Mouse (Mus musculus) embryonic facial prominence, embryonic 10.5 days (tissue): ENCODE data around the gene Pphln1. TPM values are rescaled to one million over a fixed set of nuclear protein-coding genes. Genes with fewer than 3 reads are reported as not detected.

Source experiments
- DNase-seq: peaks from one replicate; pipeline ENCODE4 v3.0.0-alpha.2; 2017; ENCODE audit warnings: low spot score
- H3K27ac ChIP-seq: fragments of 300-500 bp; sonication (generic); replicated peaks from 2 replicates; pipeline ENCODE4 v1.5.1; 2016; ENCODE audit warnings: mild to moderate bottlenecking
- H3K27me3 ChIP-seq: fragments of 300-500 bp; sonication (generic); replicated peaks from 2 replicates; pipeline ENCODE4 v1.6.1; 2016; ENCODE audit warnings: low read depth, mild to moderate bottlenecking; ENCODE audit not compliant: poor library complexity, severe bottlenecking
- H3K36me3 ChIP-seq: fragments of 300-500 bp; sonication (generic); replicated peaks from 2 replicates; pipeline ENCODE4 v1.6.1; 2016; ENCODE audit warnings: mild to moderate bottlenecking, moderate library complexity
- H3K4me1 ChIP-seq: fragments of 300-500 bp; sonication (generic); 2 replicates; pipeline ENCODE4 v1.6.1; 2016
- H3K4me3 ChIP-seq: fragments of 300-500 bp; sonication (generic); 2 replicates; pipeline ENCODE4 v1.5.1; 2016; ENCODE audit warnings: mild to moderate bottlenecking, moderate library complexity
- H3K9me3 ChIP-seq: fragments of 300-500 bp; sonication (generic); 2 replicates; pipeline ENCODE4 v1.6.1; 2016; ENCODE audit warnings: mild to moderate bottlenecking
- WGBS: fragments of 180-500 bp; shearing (Covaris S2); methylation state at CpG from one replicate; pipeline ENCODE4 v1.1.7; 2016; 5-methylcytosine and 5-hydroxymethylcytosine counted together
- polyA plus RNA-seq: library from polyadenylated mRNA; unstranded; fragments of >200 nt; fragmentation: Nextera tagmentation; extraction: Ambion mirVana; gene quantifications from 2 replicates; pipeline ENCODE4 v1.2.1, GENCODE M21; 2016

Gene Pphln1
- polyA plus RNA-seq, 1 experiment from 2014 or later: 93.3 TPM

DNA sequence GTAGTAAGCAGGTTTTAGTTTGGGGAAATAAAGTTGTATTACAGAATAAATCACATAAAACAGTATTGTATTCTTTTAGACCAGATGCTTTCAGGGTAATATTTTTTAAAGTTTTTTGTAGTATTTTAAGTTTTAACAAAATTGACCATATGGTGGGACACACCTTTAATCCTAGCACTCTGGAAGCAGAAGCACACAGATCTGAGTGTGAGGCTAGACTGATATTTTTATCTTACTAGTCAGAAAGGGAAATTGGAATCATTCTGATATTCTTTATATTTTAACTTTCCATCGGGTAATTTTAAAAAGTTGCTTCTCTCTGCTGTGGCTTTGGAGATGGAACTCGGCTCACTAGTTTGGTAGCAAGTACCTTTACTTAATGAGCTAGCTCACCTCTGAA lies 4.6 kb downstream of the Pphln1 start:
- DNase-seq: no peak
- no peaks in the 10 kb centered on the region for H3K9me3 ChIP-seq
- no peaks in the 10 kb centered on the region for H3K27me3 ChIP-seq
- peaks cover 16% of the 10 kb centered on the region for H3K4me1 ChIP-seq
- H3K36me3 ChIP-seq: peaks cover 26% of the 10 kb centered on the region
- no peak overlapping the region for H3K27ac ChIP-seq
- 98% methylated on average over 2 of the region's 2 CpGs for WGBS
- no peak overlapping the region for H3K4me3 ChIP-seq

DNA sequence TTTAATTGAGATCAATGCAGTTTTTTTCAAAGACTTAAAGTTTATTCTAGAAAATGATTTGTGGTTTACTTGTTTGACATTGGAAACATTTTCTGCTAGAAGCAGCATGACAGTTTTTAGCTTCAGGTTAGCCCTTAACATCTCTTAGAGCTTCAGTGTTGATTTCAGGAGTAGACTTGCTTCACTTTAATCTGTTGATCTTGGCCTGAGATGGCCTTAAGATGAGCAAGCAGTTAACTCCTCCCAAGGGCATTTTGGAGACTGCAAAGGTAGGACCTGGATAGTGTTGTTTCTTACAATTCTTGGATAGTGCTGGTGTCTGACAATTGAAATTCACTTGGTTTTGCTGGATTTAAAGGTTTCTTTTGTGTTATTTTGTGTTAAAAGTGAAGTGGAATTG lies 6.7 kb downstream of the Pphln1 start:
- peaks cover 6% of the 10 kb centered on the region for H3K4me1 ChIP-seq
- no peak overlapping the region for H3K27ac ChIP-seq
- peaks cover 48% of the 10 kb centered on the region for H3K36me3 ChIP-seq
- H3K27me3 ChIP-seq: no peaks in the 10 kb centered on the region
- H3K4me3 ChIP-seq: no peak overlapping the region
- no peaks in the 10 kb centered on the region for H3K9me3 ChIP-seq
- DNase-seq: no peak

DNA sequence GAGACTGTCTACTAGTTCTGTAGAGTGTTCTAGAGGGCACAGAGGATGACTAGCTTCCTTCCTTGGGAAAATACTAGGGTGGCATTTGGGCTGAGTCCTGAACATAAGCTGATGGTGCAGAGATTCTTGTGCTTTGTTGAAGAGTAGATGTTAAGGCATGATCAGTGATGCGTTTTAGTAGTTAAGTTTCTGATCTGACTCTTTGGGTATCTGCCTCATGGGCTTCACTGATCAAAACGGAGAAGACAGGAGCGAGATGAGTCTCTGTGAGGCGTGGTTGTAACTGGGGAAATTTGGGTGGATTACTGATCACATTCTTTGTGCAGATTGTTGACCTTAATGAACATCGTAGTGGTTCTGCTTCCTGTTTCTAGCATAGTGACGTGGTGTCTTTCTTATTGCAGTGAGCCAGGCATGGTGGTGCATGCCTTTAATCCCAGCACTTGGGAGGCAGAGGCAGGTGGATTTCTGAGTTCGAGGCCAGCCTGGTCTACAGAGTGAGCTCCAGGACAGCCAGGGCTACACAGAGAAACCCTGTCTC lies 7.4 kb downstream of the Pphln1 start:
- Histone ChIP-seq H3K9me3 (no peaks in the 10 kb centered on the region), H3K27ac (no peak overlapping the region), H3K27me3 (no peaks in the 10 kb centered on the region), H3K4me3 (no peak overlapping the region), H3K36me3 (peaks cover 54% of the 10 kb centered on the region), H3K4me1 (no peaks in the 10 kb centered on the region; the same call in 1 of the 2 replicates)
- 90% methylated on average over 7 of the region's 7 CpGs for WGBS
- DNase-seq: no peak

DNA sequence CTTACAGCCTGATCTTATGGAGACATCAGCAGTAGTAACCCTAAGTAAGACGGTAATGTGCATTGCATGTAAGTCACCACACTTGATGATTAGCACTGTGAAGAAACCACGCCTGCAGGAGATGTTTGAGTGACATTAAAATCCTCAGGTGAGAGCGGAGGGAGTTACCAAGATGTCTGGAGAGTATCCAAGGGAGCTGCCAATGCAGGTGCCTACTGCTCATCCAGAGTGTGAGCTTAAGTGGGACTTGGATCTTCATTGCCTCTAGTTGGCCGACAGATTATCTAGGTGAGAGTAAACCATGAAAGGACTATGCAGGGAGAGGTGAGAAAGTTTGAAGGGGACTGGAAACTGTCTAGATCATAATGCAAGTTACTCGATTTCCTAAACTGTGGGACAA lies 8.3 kb downstream of the Pphln1 start:
- Histone ChIP-seq H3K27ac (no peak overlapping the region), H3K4me1 (no peaks in the 10 kb centered on the region; the same call in 1 of the 2 replicates), H3K4me3 (no peak overlapping the region), H3K36me3 (peaks cover 57% of the 10 kb centered on the region), H3K27me3 (no peaks in the 10 kb centered on the region), H3K9me3 (no peaks in the 10 kb centered on the region)
- no peak for DNase-seq
- WGBS: 92% methylated on average over 5 of the region's 5 CpGs

DNA sequence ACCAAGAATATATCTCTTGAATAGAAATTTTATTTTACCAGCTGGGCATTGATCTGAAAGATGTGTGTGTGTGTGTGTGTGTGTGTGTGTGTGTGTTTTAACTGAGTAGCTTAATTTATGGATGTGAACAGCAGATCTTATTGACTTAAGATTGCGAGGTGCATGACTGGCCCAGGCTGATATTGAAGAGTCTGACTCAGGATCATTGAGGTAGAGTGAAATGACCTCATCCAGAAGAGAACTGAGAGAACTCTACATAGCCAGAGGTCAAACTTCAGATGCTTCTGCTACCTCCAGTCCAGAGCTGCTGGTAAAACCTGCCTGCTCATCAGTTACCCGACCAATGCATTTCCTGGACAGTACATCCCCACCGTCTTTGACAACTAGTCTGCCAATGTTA lies 14.3 kb downstream of the Pphln1 start:
- DNase-seq: no peak
- peaks cover 88% of the 10 kb centered on the region for H3K36me3 ChIP-seq

DNA sequence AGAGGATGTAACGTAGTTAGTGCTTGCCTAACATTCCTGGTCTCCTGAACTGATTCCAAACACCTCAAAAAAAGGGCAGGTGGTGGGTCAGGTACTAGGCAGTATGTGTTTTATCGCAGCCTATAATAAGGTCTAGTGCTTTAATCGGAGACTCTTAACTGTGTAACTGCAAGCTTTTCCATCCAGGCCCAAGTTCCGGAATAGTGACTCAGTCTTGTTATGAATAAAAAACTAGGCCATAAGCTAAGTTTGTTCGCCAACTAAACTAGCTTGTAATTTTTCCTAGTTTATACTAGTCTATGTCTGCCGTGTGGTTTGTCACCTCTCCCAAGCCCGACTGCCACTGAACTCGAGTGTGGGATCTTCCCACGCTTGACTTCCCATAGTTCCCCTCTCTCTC lies 16.3 kb downstream of the Pphln1 start:
- Histone ChIP-seq H3K4me3 (no peak overlapping the region), H3K36me3 (peaks cover 74% of the 10 kb centered on the region), H3K27me3 (no peaks in the 10 kb centered on the region), H3K4me1 (no peaks in the 10 kb centered on the region), H3K27ac (no peak overlapping the region), H3K9me3 (no peaks in the 10 kb centered on the region)
- WGBS: 93% methylated on average over 9 of the region's 9 CpGs
- DNase-seq: no peak

More for the DNA sequence above, 14.3 kb downstream of the Pphln1 start:
- Histone ChIP-seq H3K4me3 (no peak overlapping the region), H3K4me1 (no peaks in the 10 kb centered on the region), H3K27ac (no peak overlapping the region), H3K27me3 (no peaks in the 10 kb centered on the region), H3K9me3 (no peaks in the 10 kb centered on the region)
- 92% methylated on average over 3 of the region's 3 CpGs for WGBS

DNA sequence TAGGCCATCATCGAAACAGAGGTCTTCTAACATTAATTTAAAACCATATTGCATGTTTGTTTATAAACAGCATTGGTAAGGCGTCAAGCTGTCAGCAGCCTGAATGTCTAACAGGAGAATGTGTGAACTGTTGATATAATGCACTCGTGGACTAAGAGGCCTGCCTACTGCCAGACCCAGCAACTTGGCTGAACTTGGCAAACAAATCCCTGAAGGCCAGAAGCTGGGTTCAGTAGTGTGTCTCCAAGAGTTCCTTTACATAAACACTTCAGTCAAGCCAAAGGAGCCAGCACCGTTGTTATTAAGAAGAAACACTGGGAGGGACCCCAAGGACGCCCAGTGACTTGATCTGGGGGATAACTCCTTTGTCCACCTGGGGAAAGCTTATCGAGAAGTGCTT lies 18.1 kb downstream of the Pphln1 start:
- peaks cover 68% of the 10 kb centered on the region for H3K36me3 ChIP-seq
- whole genome bisulfite sequencing: 90% methylated on average over 6 of the region's 6 CpGs
- no peaks in the 10 kb centered on the region for H3K9me3 ChIP-seq
- no peaks in the 10 kb centered on the region for H3K27me3 ChIP-seq
- H3K4me3 ChIP-seq: no peak overlapping the region
- H3K27ac ChIP-seq: no peak overlapping the region
- H3K4me1 ChIP-seq: no peaks in the 10 kb centered on the region
- DNase-seq: no peak

DNA sequence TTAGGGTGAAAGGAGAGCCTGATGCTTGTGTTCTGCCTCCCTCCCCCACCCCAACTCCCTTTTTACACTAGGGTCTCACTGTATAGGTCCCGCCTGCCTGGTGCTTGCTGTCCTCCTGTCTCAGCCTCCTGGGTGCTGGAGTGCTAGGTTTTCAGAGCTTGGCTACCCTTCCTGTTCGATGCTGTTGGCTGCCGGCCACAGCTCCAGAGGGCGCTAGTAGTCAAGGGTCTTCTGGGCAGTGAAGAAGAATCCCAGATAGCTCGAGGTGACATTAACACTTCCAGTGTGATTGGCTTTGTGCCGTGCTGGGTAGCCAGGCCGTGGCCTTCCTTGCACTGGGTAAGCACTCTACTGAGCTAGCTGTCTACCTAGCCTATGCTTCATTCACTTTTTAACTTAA lies 22.4 kb downstream of the Pphln1 start:
- no peaks in the 10 kb centered on the region for H3K4me1 ChIP-seq
- H3K36me3 ChIP-seq: peaks cover 65% of the 10 kb centered on the region
- 85% methylated on average over 7 of the region's 7 CpGs for WGBS

DNA sequence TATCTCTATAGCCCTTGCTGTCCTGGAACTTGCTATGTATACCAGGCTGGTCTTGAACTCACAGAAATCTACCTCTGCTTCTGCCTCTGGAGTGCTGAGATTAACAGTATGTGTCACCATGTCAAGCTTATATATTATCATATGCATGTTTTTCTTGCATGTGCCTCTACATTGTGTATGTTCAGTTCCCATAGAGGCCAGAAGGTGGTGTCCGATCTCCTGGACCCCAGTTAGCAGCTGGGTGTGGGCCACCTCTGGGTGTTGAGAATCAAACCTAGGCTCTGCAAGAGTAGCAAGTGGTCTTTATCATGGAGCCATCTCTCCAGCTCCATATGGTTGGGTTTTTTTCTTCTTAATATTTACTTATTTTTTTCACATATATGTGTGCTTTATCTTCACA lies 24.4 kb downstream of the Pphln1 start:
- H3K27ac ChIP-seq: no peak overlapping the region
- peaks cover 70% of the 10 kb centered on the region for H3K36me3 ChIP-seq
- H3K4me3 ChIP-seq: no peak overlapping the region
- no peaks in the 10 kb centered on the region for H3K27me3 ChIP-seq
- WGBS: 92% methylated on average over 1 of the region's 1 CpGs
- H3K9me3 ChIP-seq: no peaks in the 10 kb centered on the region
- H3K4me1 ChIP-seq: no peaks in the 10 kb centered on the region
- no peak for DNase-seq

More for the DNA sequence above, 22.4 kb downstream of the Pphln1 start:
- no peak for DNase-seq
- no peak overlapping the region for H3K27ac ChIP-seq
- no peak overlapping the region for H3K4me3 ChIP-seq
- H3K9me3 ChIP-seq: no peaks in the 10 kb centered on the region
- no peaks in the 10 kb centered on the region for H3K27me3 ChIP-seq

DNA sequence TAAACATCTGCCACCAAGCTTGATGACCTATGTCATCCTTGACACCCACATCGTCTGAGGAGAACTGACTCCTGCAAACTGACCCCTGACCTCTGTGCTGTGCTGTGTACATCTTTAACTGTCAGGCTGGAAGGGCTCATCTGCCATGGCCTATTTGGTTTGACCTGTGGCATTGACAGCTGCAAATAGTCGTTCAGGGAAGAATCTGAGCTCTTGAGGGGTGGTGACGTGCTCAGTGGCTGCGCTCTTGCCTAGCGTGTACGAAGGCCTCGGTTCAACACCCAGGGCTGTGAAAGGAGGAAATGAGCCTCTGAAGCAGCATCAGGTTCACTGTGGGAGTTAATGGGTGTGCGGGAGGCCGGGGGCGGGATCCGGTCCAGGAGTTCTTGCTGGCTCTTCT lies 35.7 kb downstream of the Pphln1 start:
- no peak overlapping the region for H3K4me3 ChIP-seq
- H3K27me3 ChIP-seq: no peaks in the 10 kb centered on the region
- peaks cover 64% of the 10 kb centered on the region for H3K36me3 ChIP-seq
- H3K27ac ChIP-seq: no peak overlapping the region
- H3K4me1 ChIP-seq: peaks cover 17% of the 10 kb centered on the region
- WGBS: 50% methylated on average over 11 of the region's 11 CpGs
- peak; percentile 41 for DNase-seq
- no peaks in the 10 kb centered on the region for H3K9me3 ChIP-seq

DNA sequence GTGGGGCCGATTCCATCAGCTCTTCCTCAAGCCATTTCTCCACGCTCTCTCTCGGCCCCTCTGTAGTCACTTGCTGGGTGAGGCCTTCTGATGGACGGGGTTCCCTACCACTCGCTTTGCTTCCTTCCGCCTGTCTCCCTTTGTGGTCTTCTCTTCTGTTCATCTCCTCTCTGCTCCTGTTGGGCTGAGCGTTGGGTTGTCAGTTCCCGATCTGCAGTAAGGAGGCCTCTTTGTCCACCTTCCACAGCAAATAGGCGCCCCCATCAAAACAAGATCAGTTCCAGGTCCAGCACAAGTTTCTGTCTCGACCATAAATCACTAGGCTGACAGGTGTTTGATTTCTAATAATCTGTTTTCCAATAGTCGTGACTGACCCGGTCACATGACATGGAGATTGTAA lies 37.8 kb downstream of the Pphln1 start:
- Histone ChIP-seq H3K4me1 (peaks cover 17% of the 10 kb centered on the region), H3K4me3 (no peak overlapping the region), H3K36me3 (peaks cover 69% of the 10 kb centered on the region), H3K9me3 (no peaks in the 10 kb centered on the region), H3K27me3 (no peaks in the 10 kb centered on the region), H3K27ac (no peak overlapping the region)
- no peak for DNase-seq
- WGBS: 93% methylated on average over 12 of the region's 12 CpGs

DNA sequence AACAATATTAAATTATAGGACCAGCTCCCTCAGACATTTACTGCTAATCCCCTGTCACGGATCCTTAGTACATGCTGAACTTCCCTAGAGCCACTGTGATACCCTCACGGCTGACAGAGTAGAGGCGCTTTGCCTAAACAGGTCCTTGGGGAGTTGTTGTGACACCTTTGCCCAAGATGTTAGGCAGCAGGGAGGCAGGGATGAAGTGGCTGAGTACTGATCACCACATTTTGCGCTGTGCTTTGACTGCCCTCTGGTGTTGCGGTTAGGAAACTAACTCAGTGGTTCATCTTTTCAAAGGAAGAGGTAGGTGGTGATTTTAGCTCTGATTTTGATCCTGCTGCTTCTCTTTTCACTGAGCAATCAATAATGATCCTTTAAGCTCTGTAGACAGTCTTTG lies 40.5 kb downstream of the Pphln1 start:
- Histone ChIP-seq H3K4me3 (no peak overlapping the region), H3K27ac (no peak overlapping the region), H3K9me3 (no peaks in the 10 kb centered on the region), H3K27me3 (no peaks in the 10 kb centered on the region), H3K4me1 (peaks cover 13% of the 10 kb centered on the region), H3K36me3 (peaks cover 77% of the 10 kb centered on the region)
- whole genome bisulfite sequencing: 45% methylated on average over 5 of the region's 5 CpGs
- DNase-seq: peak; percentile 54

DNA sequence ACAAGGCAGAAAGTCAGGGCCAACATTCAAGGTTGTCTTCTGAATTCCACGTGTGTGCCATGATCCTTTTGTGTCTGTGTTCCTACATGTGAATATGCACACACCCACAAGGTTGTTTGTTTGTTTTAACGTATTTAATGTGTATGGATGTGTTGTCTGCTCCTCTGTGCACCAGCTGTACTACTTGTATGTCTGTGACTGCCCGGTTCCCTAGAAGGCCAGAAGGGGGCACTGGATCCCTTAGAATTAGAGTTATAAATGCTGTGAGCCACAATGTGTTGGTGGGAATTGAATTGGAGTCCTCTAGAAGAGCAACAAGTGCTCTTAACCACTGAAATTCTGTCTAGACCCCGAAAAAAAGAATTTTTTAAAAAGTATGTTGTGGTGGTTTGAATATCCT lies 44.1 kb downstream of the Pphln1 start:
- Histone ChIP-seq H3K36me3 (peaks cover 85% of the 10 kb centered on the region), H3K4me1 (peaks cover 5% of the 10 kb centered on the region; the same call in 1 of the 2 replicates), H3K27ac (no peak overlapping the region), H3K9me3 (no peaks in the 10 kb centered on the region), H3K4me3 (no peak overlapping the region), H3K27me3 (no peaks in the 10 kb centered on the region)
- DNase-seq: no peak
- 88% methylated on average over 4 of the region's 4 CpGs for WGBS

DNA sequence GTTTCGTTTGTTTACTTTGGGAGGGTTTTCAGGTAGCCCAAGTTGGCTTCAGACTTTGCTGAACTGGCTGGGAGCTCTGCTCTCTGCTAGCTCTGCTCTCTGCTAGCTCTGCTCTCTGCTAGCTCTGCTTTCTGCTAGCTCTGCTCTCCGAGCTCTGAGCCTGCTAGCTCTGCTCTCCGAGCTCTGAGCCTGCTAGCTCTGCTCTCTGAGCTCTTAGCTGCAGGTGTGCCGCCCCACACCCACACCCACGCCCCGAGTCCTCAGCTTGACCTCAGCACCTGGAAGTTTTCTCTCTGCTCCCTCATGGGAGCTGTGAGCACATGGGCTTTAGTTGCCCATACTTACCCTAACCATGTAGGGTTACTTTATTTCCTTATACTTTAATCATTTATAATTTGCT lies 45.5 kb downstream of the Pphln1 start:
- no peaks in the 10 kb centered on the region for H3K4me1 ChIP-seq
- H3K4me3 ChIP-seq: no peak overlapping the region
- peaks cover 86% of the 10 kb centered on the region for H3K36me3 ChIP-seq
- 92% methylated on average over 6 of the region's 6 CpGs for WGBS
- H3K9me3 ChIP-seq: no peaks in the 10 kb centered on the region
- no peak overlapping the region for H3K27ac ChIP-seq
- DNase-seq: no peak
- H3K27me3 ChIP-seq: no peaks in the 10 kb centered on the region
